Mouse (Mus musculus): ENCODE results near the gene Pax5.

GRCm38 (mm10) chr4:44674973-44675372, 35.3 kb downstream of the Pax5 start:
- no peak for TF ChIP-seq EP300 (IDR thresholded peaks at IDR 0.05)
- no peak for TF ChIP-seq CTCF (IDR thresholded peaks at IDR 0.05)
